Mouse (Mus musculus) CH12.LX (cell line): ENCODE measurements at regions not wholly inside any gene's neighbourhood (a gene's known extent, or its start where the extent isn't known, plus 50 kb on each side); places are given as distances from the start of the nearest gene placed in this dataset.

Experiments
- CTCF ChIP-seq, 2 experiments: IDR thresholded peaks in 1 of 2; conservative IDR thresholded peaks in 1 of 2; 2 replicates each; pipeline ENCODE4 v1.5.1; 2011 to 2012; ENCODE audit warnings: low read depth in 2 of 2, low read length in 2 of 2, improper control_type of control experiment in 1 of 2, inconsistent platforms in 1 of 2, mild to moderate bottlenecking in 1 of 2, moderate library complexity in 1 of 2
- EP300 ChIP-seq: IDR thresholded peaks from 2 replicates; pipeline ENCODE4 v1.6.1; 2011; ENCODE audit warnings: low read length, improper control_type of control experiment
- ETS1 ChIP-seq: conservative IDR thresholded peaks from 2 replicates; pipeline ENCODE4 v1.6.1; 2012; ENCODE audit warnings: low read depth, mild to moderate bottlenecking, inconsistent platforms, low read length, improper control_type of control experiment, moderate library complexity
- GABPA ChIP-seq: IDR thresholded peaks from 2 replicates; pipeline ENCODE4 v1.6.1; 2012; ENCODE audit warnings: low read depth, low read length, improper control_type of control experiment, inconsistent platforms; ENCODE audit not compliant: insufficient replicate concordance
- JUN ChIP-seq: IDR thresholded peaks from 2 replicates; pipeline ENCODE4 v1.6.1; 2011; ENCODE audit warnings: low read depth, mild to moderate bottlenecking, low read length, improper control_type of control experiment, moderate library complexity; ENCODE audit not compliant: insufficient read depth
- MAFK ChIP-seq: IDR thresholded peaks from 2 replicates; pipeline ENCODE4 v1.6.1; 2011; ENCODE audit warnings: low read length, improper control_type of control experiment; ENCODE audit not compliant: insufficient replicate concordance
- POLR2A ChIP-seq: IDR thresholded peaks from 2 replicates; pipeline ENCODE4 v1.6.1; 2011; ENCODE audit warnings: low read depth, mild to moderate bottlenecking, improper control_type of control experiment, low read length
- RCOR1 ChIP-seq: conservative IDR thresholded peaks from 2 replicates; pipeline ENCODE4 v1.6.1; 2012; ENCODE audit warnings: low read depth, mild to moderate bottlenecking, inconsistent platforms, low read length, improper control_type of control experiment
- TBP ChIP-seq: conservative IDR thresholded peaks from 2 replicates; pipeline ENCODE4 v1.6.1; 2011; ENCODE audit warnings: low read depth, low read length, improper control_type of control experiment
- UBTF ChIP-seq: IDR thresholded peaks from 2 replicates; pipeline ENCODE4 v1.6.1; 2012; ENCODE audit warnings: low read depth, mild to moderate bottlenecking, inconsistent platforms, low read length, improper control_type of control experiment, moderate library complexity
- USF2 ChIP-seq: conservative IDR thresholded peaks from 2 replicates; pipeline ENCODE4 v1.6.1; 2011; ENCODE audit warnings: low read depth, low read length, improper control_type of control experiment
- ZKSCAN1 ChIP-seq: IDR thresholded peaks from 2 replicates; pipeline ENCODE4 v1.6.1; 2012; ENCODE audit warnings: low read depth, inconsistent platforms, low read length, improper control_type of control experiment, borderline replicate concordance

DNA sequence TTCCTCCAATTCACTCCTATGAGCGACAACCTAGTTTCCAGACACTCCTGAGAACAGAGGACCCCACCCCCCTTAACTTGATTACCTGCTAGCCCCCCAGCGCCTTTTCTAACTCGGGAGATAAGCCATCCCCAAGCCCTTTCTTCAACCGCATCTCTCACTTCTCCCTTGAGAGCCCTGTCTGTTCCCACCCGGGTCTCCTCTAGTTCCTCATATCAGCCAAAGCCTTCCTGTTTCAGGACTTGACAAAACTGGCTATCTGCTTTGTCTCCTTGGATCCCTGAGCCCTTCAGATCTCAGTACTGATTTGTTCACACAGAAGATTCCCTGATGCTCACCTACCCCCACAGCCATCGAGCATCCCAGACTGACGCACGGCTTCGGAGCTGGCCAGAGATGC lies 61.5 kb upstream of the Nap1l1 start:
- TF ChIP-seq POLR2A, result no peak
- TF ChIP-seq CTCF (conservative IDR thresholded peaks at IDR 0.05 in 1 of 2, IDR thresholded peaks at IDR 0.05 in 1 of 2; ENCODE audit: low read depth in 2 of 2, low read length in 2 of 2), result no peak
- no peak for TF ChIP-seq EP300
- no peak for TF ChIP-seq ETS1
- no peak for TF ChIP-seq USF2
- no peak for TF ChIP-seq MAFK
- TF ChIP-seq UBTF, result no peak
- no peak for TF ChIP-seq JUN
- TF ChIP-seq RCOR1, result no peak
- no peak for TF ChIP-seq ZKSCAN1
- no peak for TF ChIP-seq TBP
- TF ChIP-seq GABPA, result no peak
